In genomic region chr4:46742601-46743000, GRCm38 (mm10) we compare ENCODE assay signal across 26 mouse cellular contexts.
A peak's percentile ranks its signal among the peaks of the same experiment; 100 is the strongest.
DNase-seq lines count a peak whose midpoint lies in the region; ATAC-seq and TF ChIP-seq lines count a peak whose summit lies in the region.
"Had no signal": no experiment of that assay in that cellular context is flagged by ENCODE, and none has a peak within 500 bp of the region (broad histone marks: within the 10 kb centered on the region; RNA-seq: fewer than 3 reads in every experiment).

No protein-coding gene starts in this region.

- in situ Hi-C loops in CH12.LX (cut with MboI; ENCODE audit: low pct_ligation_motif_present, low pct_unique_long_range_greater_than_20kb, low sequenced_read_pairs): no loop called here

- TF ChIP-seq POLR2A in CH12.LX (IDR thresholded peaks at IDR 0.05; ENCODE audit: low read depth, low read length): no peak

- no peak overlapping the region for H3K4me3 ChIP-seq in hindbrain, embryonic 13.5 days
- no peak overlapping the region for H3K4me3 ChIP-seq in hindbrain, embryonic 16.5 days (ENCODE audit: low read length)
- H3K4me3 ChIP-seq in CH12.LX (replicated peaks in 1 of 3; ENCODE audit: low read depth in 2 of 3, low read length in 2 of 3, poor library complexity in 1 of 3): no peak overlapping the region
- H3K4me3 ChIP-seq in midbrain, embryonic 15.5 days: no peak overlapping the region
- H3K4me3 ChIP-seq: forebrain, embryonic 15.5 days; heart, embryonic 15.5 days; intestine, embryonic 15.5 days; limb, embryonic 12.5 days; stomach, embryonic 15.5 days had no signal

- no peak for TF ChIP-seq RAD21 in CH12.LX (IDR thresholded peaks at IDR 0.05; ENCODE audit: low read depth, low read length)

- ATAC-seq in hindbrain, embryonic 13.5 days (ENCODE audit: low FRiP score): no peak
- no peak for ATAC-seq in hindbrain, embryonic 16.5 days
- 0 out of 2 replicates have a peak, but pooled peaks have one; percentile 15 for ATAC-seq in megakaryocyte, adult 5-6 weeks (ENCODE audit: poor library complexity, severe bottlenecking)
- 0 out of 2 replicates have a peak, but pooled peaks have one; percentile 35 for ATAC-seq in midbrain, embryonic 15.5 days (replicated peaks)
- ATAC-seq in CD4-positive, CD25-positive, alpha-beta regulatory T cell, adult 4 months: no peak
- ATAC-seq: activated CD4-positive, CD25-positive, alpha-beta regulatory T cell, adult 4 months; forebrain, embryonic 15.5 days; intestine, embryonic 15.5 days; liver, postnatal 0 days had no signal

- no peak overlapping the region for H3K4me2 ChIP-seq in hindbrain, embryonic 13.5 days
- no peak overlapping the region for H3K4me2 ChIP-seq in hindbrain, embryonic 16.5 days (ENCODE audit: low read length)
- H3K4me2 ChIP-seq in CH12.LX (ENCODE audit: insufficient read depth, low read depth, poor library complexity, severe bottlenecking): 0 out of 2 replicates have a peak overlapping the region, but pooled peaks have one; percentile 29
- no peak overlapping the region for H3K4me2 ChIP-seq in midbrain, embryonic 15.5 days
- H3K4me2 ChIP-seq: forebrain, embryonic 15.5 days; heart, embryonic 15.5 days; intestine, embryonic 15.5 days; limb, embryonic 12.5 days; liver, embryonic 11.5 days; stomach, embryonic 15.5 days had no signal

- peaks cover 43% of the 10 kb centered on the region for H3K4me1 ChIP-seq in hindbrain, embryonic 13.5 days (replicated peaks)
- H3K4me1 ChIP-seq in hindbrain, embryonic 16.5 days (ENCODE audit: control insufficient read depth, insufficient read depth, low read depth, low read length): peaks cover 9% of the 10 kb centered on the region
- peaks cover 5 to 22% of the 10 kb centered on the region in 2 experiments for H3K4me1 ChIP-seq in CH12.LX (ENCODE audit: control insufficient read depth in 1 of 2, insufficient read depth in 2 of 2)
- H3K4me1 ChIP-seq in midbrain, embryonic 15.5 days: peaks cover 36% of the 10 kb centered on the region
- H3K4me1 ChIP-seq: intestine, embryonic 15.5 days; limb, embryonic 12.5 days; stomach, embryonic 15.5 days had no signal

- peak overlapping the region; percentile 36 for H3K27ac ChIP-seq in hindbrain, embryonic 13.5 days
- no peak overlapping the region for H3K27ac ChIP-seq in hindbrain, embryonic 16.5 days (ENCODE audit: low read depth, low read length)
- no peak overlapping the region for H3K27ac ChIP-seq in CH12.LX (ENCODE audit: insufficient read depth, low read depth)
- peak overlapping the region; percentile 42; the same call in 1 of the 2 replicates for H3K27ac ChIP-seq in midbrain, embryonic 15.5 days
- H3K27ac ChIP-seq: forebrain, embryonic 15.5 days; heart, embryonic 15.5 days; intestine, embryonic 15.5 days; limb, embryonic 12.5 days; stomach, embryonic 15.5 days had no signal

- H3K36me3 ChIP-seq in hindbrain, embryonic 13.5 days: no peaks in the 10 kb centered on the region
- no peaks in the 10 kb centered on the region for H3K36me3 ChIP-seq in hindbrain, embryonic 16.5 days (ENCODE audit: control insufficient read depth, insufficient read depth, low read length)
- H3K36me3 ChIP-seq in CH12.LX (replicated peaks in 1 of 2; ENCODE audit: control insufficient read depth in 1 of 2, insufficient read depth in 1 of 2, low read length in 1 of 2): no peaks in the 10 kb centered on the region
- no peaks in the 10 kb centered on the region for H3K36me3 ChIP-seq in midbrain, embryonic 15.5 days (replicated peaks)
- H3K36me3 ChIP-seq: forebrain, embryonic 15.5 days; heart, embryonic 15.5 days; intestine, embryonic 15.5 days; limb, embryonic 12.5 days; stomach, embryonic 15.5 days had no signal

- peak; percentile 71 for TF ChIP-seq EP300 in CH12.LX (IDR thresholded peaks at IDR 0.05; ENCODE audit: low read length)

- no peaks in the 10 kb centered on the region for H3K79me2 ChIP-seq in CH12.LX (replicated peaks; ENCODE audit: control insufficient read depth, extremely low read depth, insufficient read depth, poor library complexity, severe bottlenecking)

- dilution Hi-C loops in CH12.LX (cut with MboI; ENCODE audit: extremely low pct_ligation_motif_present, extremely low pct_unique_long_range_greater_than_20kb, low sequenced_read_pairs): no loop called here

- H3K9ac ChIP-seq in hindbrain, embryonic 13.5 days: 0 out of 2 replicates have a peak overlapping the region, but pooled peaks have one; percentile 9
- no peak overlapping the region for H3K9ac ChIP-seq in hindbrain, embryonic 16.5 days (ENCODE audit: low read depth, low read length)
- H3K9ac ChIP-seq in CH12.LX (ENCODE audit: insufficient read depth, low read depth): no peak overlapping the region
- H3K9ac ChIP-seq in midbrain, embryonic 15.5 days: no peak overlapping the region
- H3K9ac ChIP-seq: forebrain, embryonic 15.5 days; heart, embryonic 15.5 days; intestine, embryonic 15.5 days; limb, embryonic 12.5 days; liver, postnatal 0 days; stomach, embryonic 15.5 days had no signal

- peak; percentile 67 for DNase-seq in CH12.LX (ENCODE audit: extremely low read depth)
- no peak for DNase-seq in gastrocnemius, postnatal 10 days
- DNase-seq: adrenal gland, postnatal 10 days; B cell, adult 2 months; cerebellum, adult 8-10 months; cerebellum, postnatal 36 days; gastrocnemius, postnatal 36 days; kidney, adult 9 months; kidney, postnatal 14 days; liver, postnatal 0 days; lung, postnatal 10 days; right cerebral cortex, adult 18-20 months; right cerebral cortex, postnatal 4 days; thymus, postnatal 25 days had no signal

- TF ChIP-seq CTCF in CH12.LX (conservative IDR thresholded peaks at IDR 0.05 in 1 of 2, IDR thresholded peaks at IDR 0.05 in 1 of 2; ENCODE audit: low read depth in 2 of 2, low read length in 2 of 2): no peak

- H3K9me3 ChIP-seq in hindbrain, embryonic 13.5 days: no peaks in the 10 kb centered on the region
- no peaks in the 10 kb centered on the region for H3K9me3 ChIP-seq in hindbrain, embryonic 16.5 days (ENCODE audit: control insufficient read depth, low read length)
- no peaks in the 10 kb centered on the region for H3K9me3 ChIP-seq in CH12.LX (replicated peaks; ENCODE audit: low read length)
- H3K9me3 ChIP-seq in midbrain, embryonic 15.5 days: no peaks in the 10 kb centered on the region
- H3K9me3 ChIP-seq: forebrain, embryonic 15.5 days; heart, embryonic 15.5 days; intestine, embryonic 15.5 days; limb, embryonic 12.5 days; stomach, embryonic 15.5 days had no signal

- 0 out of 2 replicates have a peak, but pooled peaks cover 7% of the 10 kb centered on the region for H3K27me3 ChIP-seq in hindbrain, embryonic 13.5 days
- no peaks in the 10 kb centered on the region for H3K27me3 ChIP-seq in hindbrain, embryonic 16.5 days (replicated peaks; ENCODE audit: control insufficient read depth, insufficient read depth, low read length)
- H3K27me3 ChIP-seq in CH12.LX (replicated peaks): peaks cover 2% of the 10 kb centered on the region
- H3K27me3 ChIP-seq in midbrain, embryonic 15.5 days (replicated peaks): no peaks in the 10 kb centered on the region
- H3K27me3 ChIP-seq: forebrain, embryonic 15.5 days; intestine, embryonic 15.5 days; stomach, embryonic 15.5 days had no signal

- 15% methylated on average over 2 of the region's 2 CpGs for WGBS in hindbrain, embryonic 13.5 days
- WGBS in hindbrain, embryonic 16.5 days: 10% methylated on average over 2 of the region's 2 CpGs
- 0% methylated on average over 2 of the region's 2 CpGs for WGBS in midbrain, embryonic 15.5 days

TF ChIP-seq in CH12.LX, 34 proteins besides CTCF, POLR2A, EP300 and RAD21:
- TF ChIP-seq BHLHE40 (IDR thresholded peaks at IDR 0.05; ENCODE audit: low read depth, low read length): peak; percentile 37; the same call in 1 of the 2 replicates
- TF ChIP-seq USF2 (conservative IDR thresholded peaks at IDR 0.05; ENCODE audit: low read depth, low read length): no peak

Comparison
In these comparisons a context has a peak if more than half of its experiments do, and no peak if none do; other contexts are left out.
1. H3K27ac ChIP-seq: peak in hindbrain, embryonic 13.5 days (single experiment) and midbrain, embryonic 15.5 days (single experiment); none in hindbrain, embryonic 16.5 days (single experiment) and CH12.LX (single experiment).
2. ATAC-seq: peak in megakaryocyte, adult 5-6 weeks (single experiment) and midbrain, embryonic 15.5 days (single experiment); none in hindbrain, embryonic 13.5 days (single experiment), hindbrain, embryonic 16.5 days (single experiment) and CD4-positive, CD25-positive, alpha-beta regulatory T cell, adult 4 months (single experiment).